21 mouse cellular contexts compared by ENCODE assay signal in the genomic region with DNA sequence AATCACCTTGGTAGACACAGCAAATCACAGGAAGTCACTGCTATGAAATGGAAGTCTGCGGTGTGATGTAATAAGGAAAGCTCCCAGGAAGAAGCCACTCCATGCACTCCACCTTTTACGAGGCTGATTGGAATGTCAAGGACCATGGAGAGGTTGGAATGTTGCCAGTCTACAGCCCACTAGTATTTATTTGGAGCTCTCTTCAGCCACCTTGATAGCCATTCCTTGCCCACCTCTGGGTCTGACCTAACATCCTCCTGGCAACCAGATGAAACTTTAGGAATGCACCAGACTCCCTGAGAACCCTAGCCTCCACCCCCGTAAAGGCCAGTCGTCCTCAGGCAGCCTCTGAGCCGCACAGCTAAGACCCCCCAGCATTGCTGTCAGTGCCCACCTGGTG.
DNase-seq lines count a peak whose midpoint lies in the region; ATAC-seq lines count a peak whose summit lies in the region.
"Had no signal": no experiment of that assay in that cellular context is flagged by ENCODE, and none has a peak within 500 bp of the region (broad histone marks: within the 10 kb centered on the region; RNA-seq: fewer than 3 reads in every experiment).

No protein-coding gene starts in this region.

- DNase-seq in midbrain, embryonic 10.5 days (ENCODE audit: low spot score), result no peak
- DNase-seq in midbrain, embryonic 11.5 days (ENCODE audit: low spot score, missing footprints), result no peak
- peak; percentile 75 for DNase-seq in lung, postnatal 14 days
- peak; percentile 71 to 77 for DNase-seq in lung, postnatal 4 days
- DNase-seq in frontal cortex, postnatal 14 days (ENCODE audit: low spot score in 2 of 2), result no peak
- no peak for DNase-seq in heart, adult 9 months (ENCODE audit: low spot score in 2 of 2)
- DNase-seq: adrenal gland, adult 8-10 months; adrenal gland, postnatal 36 days; cerebellum, adult 2 months; cerebellum, adult 9-11 months; embryo, embryonic 11 days; forebrain, postnatal 0 days; gastrocnemius, postnatal 25 days; heart, adult 2 months had no signal

- no peak overlapping the region for H3K4me2 ChIP-seq in midbrain, embryonic 11.5 days
- H3K4me2 ChIP-seq in lung, embryonic 16.5 days (ENCODE audit: low read depth, low read length), result no peak overlapping the region
- H3K4me2 ChIP-seq: heart, embryonic 11.5 days; hindbrain, embryonic 12.5 days; hindbrain, embryonic 15.5 days had no signal

- H3K27me3 ChIP-seq in midbrain, embryonic 10.5 days (ENCODE audit: low read depth, poor library complexity, severe bottlenecking), result no peaks in the 10 kb centered on the region
- no peaks in the 10 kb centered on the region for H3K27me3 ChIP-seq in midbrain, embryonic 11.5 days (ENCODE audit: control insufficient read depth, insufficient read depth, low read length)
- no peaks in the 10 kb centered on the region for H3K27me3 ChIP-seq in lung, embryonic 16.5 days (ENCODE audit: control insufficient read depth, insufficient read depth, low read depth, low read length)
- H3K27me3 ChIP-seq: hindbrain, embryonic 12.5 days; hindbrain, embryonic 15.5 days had no signal

- H3K9ac ChIP-seq in midbrain, embryonic 11.5 days (ENCODE audit: low read length), result no peak overlapping the region
- no peak overlapping the region for H3K9ac ChIP-seq in lung, embryonic 16.5 days (ENCODE audit: low read length)
- H3K9ac ChIP-seq: forebrain, postnatal 0 days; hindbrain, embryonic 12.5 days; hindbrain, embryonic 15.5 days had no signal

- no peaks in the 10 kb centered on the region for H3K36me3 ChIP-seq in midbrain, embryonic 10.5 days
- no peaks in the 10 kb centered on the region for H3K36me3 ChIP-seq in midbrain, embryonic 11.5 days (ENCODE audit: control insufficient read depth, insufficient read depth, low read length)
- H3K36me3 ChIP-seq in lung, embryonic 16.5 days (ENCODE audit: control insufficient read depth, insufficient read depth, low read length), result no peaks in the 10 kb centered on the region
- H3K36me3 ChIP-seq: hindbrain, embryonic 12.5 days; hindbrain, embryonic 15.5 days had no signal

- peak overlapping the region; percentile 60; the same call in 1 of the 2 replicates for H3K27ac ChIP-seq in midbrain, embryonic 10.5 days (replicated peaks)
- no peak overlapping the region for H3K27ac ChIP-seq in midbrain, embryonic 11.5 days (ENCODE audit: low read depth, low read length)
- peak overlapping the region; percentile 21; the same call in 1 of the 2 replicates for H3K27ac ChIP-seq in lung, embryonic 16.5 days (ENCODE audit: low read length)
- H3K27ac ChIP-seq: heart, adult 2 months; hindbrain, embryonic 12.5 days; hindbrain, embryonic 15.5 days had no signal

- WGBS in midbrain, embryonic 10.5 days, result 82% methylated on average over 5 of the region's 5 CpGs
- 77% methylated on average over 5 of the region's 5 CpGs for WGBS in midbrain, embryonic 11.5 days
- 49% methylated on average over 5 of the region's 5 CpGs for WGBS in lung, embryonic 16.5 days

- ATAC-seq in midbrain, embryonic 11.5 days (ENCODE audit: low FRiP score), result no peak
- peak; percentile 80 for ATAC-seq in lung, embryonic 16.5 days (ENCODE audit: low read depth)
- no peak for ATAC-seq in erythroid progenitor cell, adult 5-6 weeks (replicated peaks; ENCODE audit: low FRiP score, poor library complexity, severe bottlenecking)
- ATAC-seq: activated CD4-positive, CD25-positive, alpha-beta regulatory T cell, adult 4 months; forebrain, embryonic 14.5 days; forebrain, postnatal 0 days had no signal

- H3K4me1 ChIP-seq in midbrain, embryonic 10.5 days, result peaks cover 38% of the 10 kb centered on the region
- H3K4me1 ChIP-seq in midbrain, embryonic 11.5 days (ENCODE audit: control insufficient read depth, insufficient read depth, low read length), result peaks cover 10% of the 10 kb centered on the region
- H3K4me1 ChIP-seq in lung, embryonic 16.5 days (replicated peaks; ENCODE audit: control insufficient read depth, insufficient read depth, low read length), result peaks cover 13% of the 10 kb centered on the region

- H3K9me3 ChIP-seq in midbrain, embryonic 10.5 days (replicated peaks), result no peaks in the 10 kb centered on the region
- no peaks in the 10 kb centered on the region for H3K9me3 ChIP-seq in midbrain, embryonic 11.5 days (ENCODE audit: control insufficient read depth, low read length)
- no peaks in the 10 kb centered on the region for H3K9me3 ChIP-seq in lung, embryonic 16.5 days (ENCODE audit: control insufficient read depth, low read length)
- H3K9me3 ChIP-seq: hindbrain, embryonic 12.5 days; hindbrain, embryonic 15.5 days had no signal

- H3K4me3 ChIP-seq in midbrain, embryonic 10.5 days, result no peak overlapping the region
- no peak overlapping the region for H3K4me3 ChIP-seq in midbrain, embryonic 11.5 days (ENCODE audit: low read depth, low read length)
- no peak overlapping the region for H3K4me3 ChIP-seq in lung, embryonic 16.5 days (ENCODE audit: low read length)
- H3K4me3 ChIP-seq: heart, adult 2 months; hindbrain, embryonic 12.5 days; hindbrain, embryonic 15.5 days had no signal

Comparison
In these comparisons a context has a peak if more than half of its experiments do, and no peak if none do; other contexts are left out.
1. DNase-seq: peak in lung, postnatal 14 days (single experiment) and lung, postnatal 4 days (2 of 2); none in midbrain, embryonic 10.5 days (single experiment), midbrain, embryonic 11.5 days (single experiment), frontal cortex, postnatal 14 days (0 of 2) and heart, adult 9 months (0 of 2).